Mouse (Mus musculus) retina, postnatal 1 day (tissue): ENCODE measurements around the gene Igf2bp3.

Experiments
- DNase-seq: peaks from one replicate; pipeline ENCODE4 v3.0.0-alpha.2; 2012

Gene Igf2bp3

GRCm38 (mm10) chr6:49173265-49173664, 41.5 kb downstream of the Igf2bp3 start:
- DNase-seq, result no peak

DNA sequence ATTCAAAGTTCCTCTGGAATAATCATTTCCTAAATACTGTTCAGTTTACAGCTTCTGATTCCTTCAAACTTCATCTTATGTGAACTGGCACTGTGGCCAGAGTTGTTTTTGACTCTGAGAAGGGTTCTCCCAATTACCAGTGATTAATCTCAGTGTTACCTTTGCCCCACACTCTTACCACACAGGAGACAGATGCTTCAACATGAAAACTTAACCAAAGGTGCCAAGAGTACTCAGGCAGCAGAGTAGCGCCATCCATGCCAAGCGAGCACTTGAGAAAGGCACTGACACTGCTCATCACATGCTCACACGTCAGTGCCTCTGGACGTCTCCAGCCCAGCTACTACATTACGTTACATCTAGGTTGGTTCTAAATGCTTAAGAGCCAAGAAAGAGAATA, 43.5 kb downstream of the Igf2bp3 start:
- DNase-seq, result no peak

DNA sequence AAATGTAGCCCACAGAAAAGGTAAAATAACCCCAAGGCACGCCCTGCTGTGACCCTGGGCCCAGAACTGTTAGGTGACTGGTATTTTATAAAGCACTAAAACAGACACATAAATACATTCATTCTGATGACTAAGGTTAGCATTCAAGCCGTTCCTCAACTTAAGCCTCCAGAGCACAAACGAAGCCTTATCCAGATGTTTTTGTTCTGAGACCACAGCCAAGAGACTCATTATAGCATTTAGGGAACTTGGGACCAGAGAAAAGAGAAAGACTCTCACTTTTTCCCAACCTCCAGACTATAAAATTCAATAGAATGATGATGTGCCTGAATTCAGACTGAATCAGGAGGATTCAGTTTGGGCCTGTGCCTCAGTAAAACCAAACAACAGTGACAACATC, 46.1 kb downstream of the Igf2bp3 start:
- no peak for DNase-seq

GRCm38 (mm10) chr6:49167406-49167805, 47.4 kb downstream of the Igf2bp3 start:
- DNase-seq, result no peak

GRCm38 (mm10) chr6:49166318-49166717, 48.4 kb downstream of the Igf2bp3 start:
- no peak for DNase-seq

DNA sequence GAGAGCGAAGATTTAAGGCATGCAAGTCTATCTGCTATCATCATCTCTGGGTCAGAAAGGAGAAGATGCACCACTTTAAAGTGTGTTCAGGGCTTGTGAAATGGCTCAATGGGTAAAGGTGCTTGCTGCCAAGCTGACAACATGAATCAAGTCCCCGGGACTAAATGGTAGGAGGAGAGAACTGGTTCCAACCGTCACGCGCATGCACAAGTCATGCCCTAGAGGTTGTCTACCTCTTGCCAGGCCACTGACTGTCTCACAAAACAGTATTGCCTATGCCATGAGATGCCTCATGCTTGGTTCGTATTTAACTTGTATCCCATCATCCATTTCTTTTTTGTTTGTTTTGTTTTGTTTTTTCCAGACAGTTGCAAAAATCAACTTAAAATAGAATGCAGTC, 48.9 kb downstream of the Igf2bp3 start:
- DNase-seq, result no peak

GRCm38 (mm10) chr6:49165101-49165500, 49.7 kb downstream of the Igf2bp3 start:
- peak; percentile 64 for DNase-seq

DNA sequence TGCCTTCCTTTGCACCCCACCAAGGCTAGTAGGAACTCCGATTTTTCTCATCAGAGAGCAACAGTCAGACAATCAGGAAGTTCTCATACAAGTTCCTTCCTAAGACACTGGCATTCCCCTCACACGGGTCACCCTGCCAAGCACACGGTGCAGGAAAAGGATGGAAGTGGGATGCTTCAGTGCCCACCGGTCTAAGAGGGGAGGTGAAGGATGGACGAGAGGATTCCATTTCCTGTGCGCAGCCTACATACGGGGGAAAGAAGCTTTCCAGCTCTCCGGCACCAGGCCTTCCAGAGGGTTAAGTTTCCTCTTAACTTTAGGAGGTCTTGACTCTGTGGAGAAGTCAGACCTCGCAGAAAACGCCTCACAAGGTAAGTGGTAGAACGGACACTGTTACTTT, 50.1 kb downstream of the Igf2bp3 start:
- DNase-seq, result no peak

- DNase-seq, result no peak
These were observed 54.8 kb downstream of the Igf2bp3 start for GRCm38 (mm10) chr6:49159971-49160370.

- no peak for DNase-seq
These were observed 58.0 kb downstream of the Igf2bp3 start for GRCm38 (mm10) chr6:49156826-49157175.

- no peak for DNase-seq
These were observed 58.5 kb downstream of the Igf2bp3 start for GRCm38 (mm10) chr6:49156170-49156825.

DNA sequence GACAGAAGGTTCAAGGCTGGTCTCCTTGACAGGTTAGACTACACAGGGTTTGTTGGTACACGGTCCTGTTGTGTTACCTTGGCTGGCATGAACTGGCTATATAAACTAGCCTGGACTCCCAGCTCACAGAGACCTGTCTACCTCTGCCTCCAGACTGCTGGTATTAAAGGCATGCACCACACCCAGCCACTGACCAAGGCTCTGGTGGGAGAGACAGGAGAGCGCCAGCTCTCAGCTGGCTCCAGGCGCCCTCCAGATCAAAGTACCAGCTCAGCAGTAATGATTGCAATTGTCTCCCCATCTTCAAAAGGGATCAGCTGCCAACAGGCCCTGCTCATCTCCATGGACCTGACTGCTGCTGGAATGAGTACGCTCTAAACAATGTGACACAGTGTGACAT, 63.3 kb downstream of the Igf2bp3 start:
- no peak for DNase-seq

DNA sequence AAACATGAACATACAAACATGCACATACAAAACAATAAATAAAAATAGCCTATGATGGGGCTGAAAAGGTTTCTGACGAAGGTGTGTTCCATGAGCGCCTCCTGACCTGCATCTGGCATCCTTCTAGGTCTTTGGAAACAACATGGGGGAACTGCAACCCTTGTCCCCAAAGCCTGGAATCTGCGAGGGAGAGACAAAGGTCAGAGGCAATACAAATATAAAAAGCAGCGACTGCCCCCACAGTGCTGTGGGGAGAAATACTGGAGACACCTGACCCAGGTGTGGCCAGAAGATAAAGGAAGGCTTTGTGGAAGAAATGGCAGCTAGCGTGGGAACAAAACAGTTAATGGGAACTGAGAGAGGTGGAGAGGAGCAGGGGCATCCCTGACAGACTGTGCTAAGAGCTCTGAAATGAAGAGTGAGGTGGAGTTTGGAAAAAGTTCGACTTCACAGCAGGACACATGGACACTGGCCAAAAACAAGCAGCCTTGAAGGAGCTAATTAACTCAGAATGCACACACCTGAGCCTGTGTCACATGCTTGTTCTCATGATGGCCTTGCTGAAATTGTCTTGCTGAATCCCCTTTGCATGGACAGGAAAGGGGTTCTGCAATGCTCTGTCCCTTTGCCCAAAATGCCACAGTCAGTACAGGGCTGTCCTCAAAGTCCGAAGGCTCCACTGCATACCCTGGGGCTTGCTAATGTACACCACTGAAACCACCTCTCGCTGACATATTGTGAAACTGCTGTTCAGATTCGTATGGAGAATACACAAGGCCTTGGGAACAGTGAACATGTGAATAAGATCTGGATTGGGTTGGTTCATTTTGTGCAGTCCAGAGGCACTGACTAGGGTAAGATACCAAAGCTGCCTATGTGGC, 64.2 kb downstream of the Igf2bp3 start:
- no peak for DNase-seq

GRCm38 (mm10) chr6:49149202-49149930, 65.4 kb downstream of the Igf2bp3 start:
- DNase-seq, result no peak

DNA sequence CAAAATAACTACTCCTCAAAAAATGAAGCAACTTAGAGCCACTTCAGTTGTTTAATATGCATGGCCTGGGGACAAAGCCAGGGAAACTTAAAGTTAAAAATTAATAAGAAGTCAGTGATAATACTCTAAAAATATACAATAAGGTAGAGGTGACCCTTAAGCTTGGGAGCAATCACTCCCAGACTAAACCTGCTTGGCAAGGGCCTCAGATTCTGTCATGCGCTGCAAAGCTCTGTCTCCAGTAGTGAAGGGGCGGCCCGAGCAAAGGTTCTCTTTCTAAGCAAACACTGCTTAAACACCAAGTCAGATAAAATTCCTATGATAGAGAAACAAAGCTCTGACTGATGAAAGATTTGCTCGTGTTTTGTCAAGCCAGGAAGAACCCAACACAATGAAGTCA, 66.0 kb downstream of the Igf2bp3 start:
- no peak for DNase-seq

GRCm38 (mm10) chr6:49148368-49148767, 66.4 kb downstream of the Igf2bp3 start:
- DNase-seq, result no peak

GRCm38 (mm10) chr6:49146461-49146860, 68.3 kb downstream of the Igf2bp3 start:
- no peak for DNase-seq

DNA sequence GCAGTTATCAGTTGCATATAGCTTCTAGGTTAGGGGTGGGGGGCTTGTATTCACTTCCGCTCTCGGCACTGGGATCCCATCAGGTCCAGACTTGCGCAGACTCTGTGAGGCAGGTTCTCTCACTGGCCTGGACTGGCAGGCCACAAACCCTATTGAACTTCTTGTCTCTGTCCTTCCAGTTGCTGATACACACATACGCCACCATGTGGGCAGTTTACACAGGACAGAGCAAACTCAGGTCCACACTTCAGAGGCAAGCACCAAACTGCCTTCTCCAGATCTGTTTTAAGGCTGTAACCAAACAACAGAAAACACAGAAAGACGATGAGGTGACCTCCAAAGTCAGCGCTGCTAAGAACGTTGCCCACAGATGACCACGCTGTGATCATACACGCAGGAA, 72.3 kb downstream of the Igf2bp3 start:
- DNase-seq, result peak; percentile 27

GRCm38 (mm10) chr6:49141125-49141524, 73.6 kb downstream of the Igf2bp3 start:
- no peak for DNase-seq

GRCm38 (mm10) chr6:49138159-49139051, 76.4 kb downstream of the Igf2bp3 start:
- DNase-seq, result no peak

- no peak for DNase-seq
These were observed 78.0 kb downstream of the Igf2bp3 start for GRCm38 (mm10) chr6:49136739-49137138.

GRCm38 (mm10) chr6:49132352-49133090, 82.2 kb downstream of the Igf2bp3 start:
- DNase-seq, result peak; percentile 27
